Mouse (Mus musculus) left cerebral cortex, adult 18-20 months (tissue): ENCODE data around the gene Tigd2. TPM values are rescaled to one million over a fixed set of nuclear protein-coding genes. Genes with fewer than 3 reads are reported as not detected.
A peak's percentile ranks its signal among the peaks of the same experiment; 100 is the strongest.
"Not testable (repeated sequence)": the region's sequence is repeated elsewhere in the genome, so short reads cannot be mapped to it uniquely, and the experiment has no call there.

Experiments
- DNase-seq, 2 experiments: peaks; one replicate each; pipeline ENCODE4 v3.0.0; 2021 to 2022; ENCODE audit warnings: low spot score in 2 of 2, mixed read lengths in 1 of 2
- long read RNA-seq, 2 experiments: library from polyadenylated mRNA; stranded (forward); transcript quantifications; one replicate each; pipeline ENCODE4 v2.0.0; 2021
- total RNA-seq, 2 experiments: library from RNA; stranded (reverse); gene quantifications; 2 replicates each; pipeline ENCODE4 v1.2.3; 2021

The Tigd2 gene
- 10 to 100 TPM; 11.1 to 13.0 TPM for total RNA-seq
- long read RNA-seq, experiment 1, transcript Tigd2-201 (2 exons, 3,007 nt): major isoform, 12 of 12 reads
- long read RNA-seq, experiment 1, partial matches to known transcripts: 0 of 12 reads
- long read RNA-seq, experiment 1, other reads (novel, unspliced or antisense): 0 of 12 reads
- long read RNA-seq, experiment 2, transcript Tigd2-201 (2 exons, 3,007 nt): major isoform, 12 of 15 reads
- long read RNA-seq, experiment 2, partial matches to known transcripts: 0 of 15 reads
- long read RNA-seq, experiment 2, other reads (novel, unspliced or antisense): 3 of 15 reads

DNA sequence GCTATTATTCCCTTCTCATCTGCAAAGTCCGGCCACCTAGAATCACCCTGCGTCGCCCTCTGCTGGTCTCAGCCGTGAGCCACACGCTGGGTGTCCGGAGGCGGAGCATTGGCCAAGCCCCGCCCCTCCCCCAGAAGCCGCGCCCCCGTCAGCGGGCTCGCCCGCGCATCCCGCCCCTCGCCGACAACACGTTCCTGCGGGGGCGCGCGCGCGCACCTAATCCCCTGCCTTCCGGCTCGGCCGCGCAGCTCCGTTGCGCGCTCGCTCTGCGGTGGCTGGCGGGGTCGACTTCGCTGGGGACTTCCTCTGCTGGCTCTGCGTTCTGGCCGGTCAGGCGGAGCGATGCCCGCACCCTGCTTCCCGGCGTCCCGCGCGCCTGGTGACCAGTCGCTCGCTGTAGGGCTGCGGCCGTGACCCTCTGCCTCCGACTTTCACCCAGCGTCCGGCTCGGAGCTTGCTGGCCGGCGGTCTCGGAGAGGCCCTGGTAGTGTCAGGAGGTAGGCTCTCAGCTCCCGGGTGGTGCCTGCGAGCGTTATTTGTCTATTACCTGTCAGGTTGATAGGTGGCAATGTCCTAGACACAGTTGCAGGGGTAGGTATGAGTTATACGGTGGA, at the start of gene Tigd2:
TSS of gene Tigd2 (plus strand) at position 186 of the 614 bp plus-strand sequence.
- peak; percentile 94 for DNase-seq

DNA sequence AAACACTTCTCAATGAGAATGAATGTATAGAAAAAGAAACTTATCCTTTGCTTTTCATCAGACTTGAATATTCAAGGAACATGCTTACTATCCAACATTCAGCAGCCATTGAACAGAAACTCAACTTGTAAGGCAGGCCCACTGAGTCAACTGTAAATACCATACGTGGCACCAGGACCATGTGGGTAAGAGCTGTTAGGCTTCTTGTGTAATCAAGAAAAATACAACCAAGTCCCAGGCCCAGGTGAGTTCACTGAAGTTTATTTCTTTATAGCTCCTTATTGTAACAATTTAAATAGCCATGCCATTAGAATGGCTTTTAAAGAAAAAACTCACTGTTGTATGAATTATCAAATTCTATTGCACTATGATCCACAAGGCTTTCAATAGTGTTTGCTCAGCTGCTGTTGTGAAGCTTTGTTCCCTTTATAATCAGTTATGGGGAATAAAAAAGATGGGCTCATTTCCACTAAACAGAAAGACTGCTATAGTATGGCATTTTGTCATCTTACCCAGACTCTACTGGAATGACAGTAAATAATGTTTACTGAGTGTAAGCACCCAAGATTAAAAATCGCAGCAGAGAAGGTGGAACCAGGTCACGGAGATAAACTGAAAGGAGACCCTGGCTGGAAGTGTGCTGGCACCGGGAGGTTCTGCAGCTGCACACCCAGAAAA, 46.7 kb upstream of the Tigd2 start:
- DNase-seq: no peak

- no peak for DNase-seq
These were observed 45.8 kb upstream of the Tigd2 start for GRCm38 (mm10) chr6:59162887-59163286.

DNA sequence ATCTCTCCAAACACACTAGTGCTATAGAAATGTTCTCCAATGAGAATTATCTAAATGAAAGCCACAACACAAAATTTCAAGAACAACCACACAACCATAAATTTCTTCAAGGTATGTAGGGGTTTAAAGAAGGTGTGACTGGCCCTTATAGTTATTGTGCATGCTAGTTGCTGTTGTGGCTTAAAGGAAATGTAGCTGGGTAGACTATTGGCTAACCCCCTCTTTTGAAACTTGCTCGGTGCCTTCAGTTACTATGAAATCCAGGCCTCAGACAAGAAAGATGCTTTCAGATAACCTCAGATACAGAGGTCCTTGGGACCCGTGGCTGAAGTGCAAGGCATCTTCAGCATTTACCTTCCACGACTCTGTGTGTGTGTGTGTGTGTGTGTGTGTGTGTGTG, 45.3 kb upstream of the Tigd2 start:
- DNase-seq: no peak

GRCm38 (mm10) chr6:59168939-59169338, 39.7 kb upstream of the Tigd2 start:
- DNase-seq: no peak

GRCm38 (mm10) chr6:59171230-59171629, 37.4 kb upstream of the Tigd2 start:
- no peak for DNase-seq

- DNase-seq: no peak
These were observed 34.7 kb upstream of the Tigd2 start for GRCm38 (mm10) chr6:59173940-59174339.

DNA sequence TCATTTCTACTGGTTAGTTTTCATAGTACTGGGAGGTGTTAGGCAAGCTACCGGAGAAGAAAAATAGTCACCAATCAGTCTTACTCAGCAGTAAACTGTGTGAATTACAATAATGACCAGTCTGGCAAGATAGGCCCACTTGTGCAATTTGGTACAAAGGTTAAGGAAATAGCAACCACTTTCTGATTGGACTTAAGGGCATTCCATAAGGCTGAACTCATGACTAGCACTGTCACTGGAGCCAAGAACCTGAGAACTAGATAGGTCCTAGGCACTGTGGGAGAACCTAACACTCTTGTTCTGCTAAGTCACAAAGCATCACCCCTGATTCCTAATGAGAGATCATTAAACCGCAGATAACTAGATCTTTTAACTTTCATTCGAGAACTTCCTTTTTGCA, 30.6 kb upstream of the Tigd2 start:
- DNase-seq: no peak

DNA sequence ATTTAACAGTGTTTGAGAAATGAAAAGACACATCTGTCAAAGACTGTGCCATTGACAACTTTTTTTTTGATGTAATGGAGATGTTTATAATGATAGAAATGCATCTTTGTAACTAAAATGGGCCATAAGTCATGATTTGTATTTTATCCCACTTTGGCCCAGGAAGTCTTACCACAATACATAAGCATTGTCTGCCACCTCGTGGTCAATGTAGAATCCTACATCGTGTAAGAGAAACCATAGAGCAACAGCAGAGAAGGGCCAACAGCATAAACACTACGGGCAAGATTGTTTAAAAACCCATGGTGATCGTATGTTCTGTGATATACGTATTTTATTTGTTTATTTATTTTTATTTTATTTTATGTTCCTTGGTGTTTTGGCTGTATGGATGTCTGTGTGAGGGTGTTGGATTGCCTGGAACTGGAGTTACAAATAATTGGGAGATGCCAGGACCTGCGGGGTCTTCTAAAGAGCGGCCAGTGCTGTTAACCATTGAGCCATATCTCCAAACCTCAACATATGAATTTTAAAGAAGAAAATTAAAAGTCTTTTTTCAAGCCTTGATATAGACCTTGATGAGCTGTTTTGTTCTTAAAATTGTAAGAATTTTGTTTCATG, 28.2 kb upstream of the Tigd2 start:
- peak; percentile 65 to 70 for DNase-seq

DNA sequence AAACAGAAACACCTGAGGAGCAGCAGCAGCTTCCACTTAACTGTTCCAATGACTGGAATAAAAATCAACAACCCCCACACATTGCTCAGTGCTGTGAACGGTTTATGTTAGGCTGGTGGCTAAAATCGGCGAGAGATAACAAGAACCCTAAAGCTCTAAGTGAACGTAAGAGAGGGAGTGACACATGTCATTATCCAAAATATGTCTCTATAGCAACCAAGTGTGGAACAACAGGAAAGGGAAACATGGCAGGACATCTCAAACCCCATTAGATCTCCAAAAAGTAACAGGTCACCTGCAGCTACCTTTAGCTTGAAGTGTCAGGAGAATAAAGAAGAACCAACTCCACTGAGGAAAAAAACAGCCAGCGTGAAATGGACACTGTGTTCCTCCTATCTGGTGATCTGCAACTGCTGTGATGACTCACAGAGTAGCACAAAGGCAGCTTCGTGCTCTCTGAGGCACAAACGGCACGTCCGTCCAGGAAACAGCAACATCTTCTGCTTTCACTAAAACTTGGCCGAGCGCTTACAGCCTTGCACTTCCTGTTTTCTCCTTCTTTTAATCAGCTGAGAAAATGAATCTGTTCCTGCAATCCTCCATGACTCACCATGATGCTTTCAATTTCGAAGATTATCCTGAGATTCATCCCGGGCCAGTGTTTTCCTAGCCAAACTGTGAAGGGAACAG, 23.5 kb upstream of the Tigd2 start:
- peak; percentile 18 to 32 for DNase-seq

DNA sequence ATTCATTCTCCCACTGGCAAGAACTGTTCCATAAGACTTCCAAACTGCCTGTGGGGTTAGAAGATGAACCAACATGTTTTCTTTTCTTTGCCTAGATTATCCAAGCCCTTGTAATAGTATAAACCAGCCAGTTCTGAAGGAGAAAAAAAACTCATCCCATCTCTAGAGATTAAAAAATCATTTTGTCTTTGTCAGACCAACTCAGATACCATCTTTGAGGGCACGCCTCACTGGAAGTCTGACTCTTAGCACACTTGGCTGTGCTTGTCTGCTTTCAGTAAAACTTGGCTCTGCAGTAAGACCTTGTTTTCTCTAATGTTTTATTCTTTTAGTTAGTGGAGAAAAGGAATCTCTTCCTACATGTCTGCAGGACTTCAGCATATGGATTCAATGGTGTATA, 18.7 kb upstream of the Tigd2 start:
- DNase-seq: no peak

DNA sequence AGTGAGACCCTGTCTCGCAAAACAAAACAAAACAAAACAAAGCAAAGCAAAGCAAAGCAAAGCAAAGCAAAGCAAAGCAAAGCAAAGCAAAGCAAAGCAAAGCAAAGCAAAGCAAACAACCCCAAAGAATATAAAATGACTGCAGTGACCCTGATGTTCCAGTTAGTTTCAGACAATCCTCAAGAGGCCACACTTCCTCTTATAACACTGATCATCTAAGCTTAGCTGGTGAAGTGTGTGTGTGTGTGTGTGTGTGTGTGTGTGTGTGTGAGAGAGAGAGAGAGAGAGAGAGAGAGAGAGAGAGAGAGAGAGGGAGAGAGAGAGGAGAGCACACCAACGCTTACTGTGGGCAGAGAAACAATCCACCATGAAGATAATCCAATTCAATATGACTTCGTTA, 14.2 kb upstream of the Tigd2 start:
- DNase-seq: not testable (repeated sequence)

DNA sequence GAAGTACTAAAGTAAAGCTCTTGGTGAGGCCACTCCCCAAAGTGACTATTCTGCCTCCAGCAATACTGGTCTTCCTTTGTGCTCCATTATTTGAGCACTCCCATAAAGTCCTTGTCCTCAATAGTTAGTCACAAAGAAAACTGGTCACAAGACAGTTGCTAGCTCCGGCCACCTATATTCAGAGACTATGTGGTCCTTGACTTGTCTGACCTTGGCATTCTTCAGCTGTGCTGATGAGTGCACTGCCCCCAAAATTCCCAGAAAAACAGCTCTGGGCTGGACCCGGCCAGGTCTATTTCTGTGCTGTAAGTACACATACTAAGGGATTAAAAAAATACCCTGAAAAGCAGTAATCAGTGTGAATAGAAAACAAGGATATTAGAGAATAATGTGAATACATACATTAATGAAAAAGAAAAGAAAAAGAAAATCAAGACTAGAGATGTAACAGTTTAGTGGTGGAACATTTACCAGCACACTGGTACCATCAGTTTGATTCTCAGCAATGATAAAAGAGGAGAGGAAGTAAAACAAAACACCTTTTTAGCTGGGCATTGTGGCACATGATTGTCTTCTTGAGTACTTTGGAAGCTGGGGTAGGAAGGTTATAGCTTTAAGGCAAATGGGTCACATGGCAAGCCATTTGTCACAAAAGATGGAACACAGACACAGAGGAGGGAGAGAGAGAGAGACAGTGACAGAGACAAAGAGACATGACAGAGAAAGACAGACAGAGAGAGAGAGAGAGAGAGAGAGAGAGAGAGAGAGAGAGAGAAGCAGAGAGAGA, 12.6 kb upstream of the Tigd2 start:
- no peak for DNase-seq

GRCm38 (mm10) chr6:59196746-59197145, 11.9 kb upstream of the Tigd2 start:
- no peak for DNase-seq

DNA sequence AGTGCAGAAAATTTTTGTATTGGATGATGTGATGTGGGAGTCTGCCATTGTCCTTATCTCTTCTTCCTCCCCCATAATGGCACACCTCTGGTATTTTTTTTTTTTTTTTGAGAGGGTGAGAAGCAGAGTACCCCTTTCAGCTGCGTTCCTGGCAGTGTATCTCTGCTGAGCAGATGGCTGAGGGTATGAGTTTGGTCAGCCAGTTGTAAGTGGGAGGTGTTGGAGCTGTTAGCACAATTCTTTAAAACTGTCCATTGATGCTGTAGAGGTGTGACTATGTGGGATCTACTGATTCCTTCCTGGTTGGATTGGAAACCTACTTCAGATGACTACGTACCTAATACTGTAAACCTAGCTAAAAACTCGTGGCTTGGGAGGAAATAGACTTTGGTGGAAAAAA, 10.3 kb upstream of the Tigd2 start:
- no peak for DNase-seq

GRCm38 (mm10) chr6:59199021-59199420, 9.6 kb upstream of the Tigd2 start:
- no peak for DNase-seq

DNA sequence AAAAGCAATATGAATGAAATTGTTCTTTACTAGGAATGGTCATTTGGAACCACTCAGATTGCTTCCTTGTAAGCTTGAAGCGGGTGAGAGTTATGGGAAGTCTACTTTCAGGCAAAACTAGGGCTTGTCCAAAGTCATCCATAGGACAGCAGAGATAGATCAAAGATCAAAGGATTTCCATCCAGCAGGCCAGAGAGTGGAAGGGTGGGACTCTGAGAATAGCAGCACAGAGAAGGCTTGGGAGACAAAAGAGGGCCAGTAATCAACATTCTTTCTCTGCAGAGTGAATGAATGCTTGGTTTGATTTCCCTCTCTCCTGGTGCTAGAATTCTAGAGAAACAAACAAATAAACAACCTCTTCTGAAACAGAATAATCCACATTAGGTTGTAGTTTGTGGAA, 1.1 kb upstream of the Tigd2 start:
- no peak for DNase-seq

- DNase-seq: peak; percentile 14 to 29
These were observed 633 bp downstream of the Tigd2 start for GRCm38 (mm10) chr6:59209299-59209707.

DNA sequence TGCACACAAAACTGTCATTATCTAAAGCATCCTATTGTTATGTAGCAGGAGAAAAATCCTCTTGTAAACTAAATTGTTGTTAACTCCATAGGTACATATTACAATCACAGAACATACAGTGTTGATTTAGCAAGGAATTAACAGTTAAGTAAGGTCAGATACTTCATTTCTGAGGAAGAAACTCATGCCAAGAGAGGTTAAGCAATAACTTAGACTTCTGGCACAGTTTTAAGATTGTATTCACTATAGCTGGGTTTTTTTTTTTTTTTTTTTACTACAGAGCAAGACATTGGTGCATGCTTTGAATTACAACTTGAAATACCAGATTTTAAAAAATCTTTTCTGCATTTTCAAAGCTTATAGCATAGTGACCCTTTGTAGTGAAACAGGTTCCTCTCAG, 24.5 kb downstream of the Tigd2 start:
- no peak for DNase-seq

DNA sequence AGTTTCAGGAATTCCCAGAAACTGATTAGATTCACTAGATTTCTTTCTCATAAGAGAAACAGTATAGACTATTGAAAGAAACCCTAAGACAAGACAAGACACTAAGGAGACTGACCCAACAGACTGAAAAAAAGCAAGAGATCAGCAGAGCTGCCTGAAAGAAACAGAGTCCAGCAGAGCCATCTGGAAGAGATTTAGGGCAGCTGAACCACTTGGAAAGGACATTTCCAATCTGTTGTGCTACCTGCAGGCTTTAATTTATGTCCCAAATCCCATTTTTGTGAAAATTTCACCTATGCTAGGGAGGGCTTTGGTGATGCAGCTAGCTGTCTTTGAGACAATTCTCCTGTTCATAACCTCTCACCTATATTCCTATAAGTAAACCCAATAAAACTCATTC, 25.0 kb downstream of the Tigd2 start:
- no peak for DNase-seq

- peak; percentile 61 to 66 for DNase-seq
These were observed 41.0 kb downstream of the Tigd2 start for GRCm38 (mm10) chr6:59249675-59250074.
